Mouse (Mus musculus) E14TG2a.4 (cell line): ENCODE results near the gene Speg.

ENCODE experiments used
- CTCF ChIP-seq: conservative IDR thresholded peaks from 2 replicates; pipeline ENCODE4 v1.5.1; 2014; ENCODE audit warnings: low read length
- NANOG ChIP-seq: IDR thresholded peaks from 2 replicates; pipeline ENCODE4 v1.6.1; 2014; ENCODE audit warnings: borderline replicate concordance, low read length, mixed read lengths

- TF ChIP-seq CTCF (no peak), NANOG (no peak)
These were observed 101.3 kb downstream of the Speg start for GRCm38 (mm10) chr1:75476441-75476840.
